Mouse (Mus musculus) left cerebral cortex, adult 9 months (tissue): ENCODE data around the gene Emc3.

Source experiments
- DNase-seq, 2 experiments: peaks; one replicate each; pipeline ENCODE4 v3.0.0; 2022; ENCODE audit warnings: low spot score in 2 of 2

The Emc3 gene

GRCm38 (mm10) chr6:113495071-113495675 lies 36.3 kb downstream of the Emc3 start:
- no peak for DNase-seq

GRCm38 (mm10) chr6:113494258-113494788 lies 37.1 kb downstream of the Emc3 start:
- peak in 1 of 2 experiments; percentile 55 for DNase-seq

GRCm38 (mm10) chr6:113492101-113492864 lies 39.2 kb downstream of the Emc3 start:
- DNase-seq = peak in 1 of 2 experiments; percentile 73

- DNase-seq = no peak
These were observed 42.0 kb downstream of the Emc3 start for GRCm38 (mm10) chr6:113489410-113489809.

- DNase-seq = no peak
These were observed 44.3 kb downstream of the Emc3 start for GRCm38 (mm10) chr6:113487125-113487576.

GRCm38 (mm10) chr6:113483729-113484128 lies 47.7 kb downstream of the Emc3 start:
- no peak for DNase-seq

GRCm38 (mm10) chr6:113483100-113483615 lies 48.3 kb downstream of the Emc3 start, which contains the start of gene Creld1:
TSS of gene Creld1 (plus strand) at chr6:113483297.
- DNase-seq = peak; percentile 84 to 95

GRCm38 (mm10) chr6:113482477-113483099 lies 48.9 kb downstream of the Emc3 start:
- peak in 1 of 2 experiments; percentile 56 for DNase-seq

GRCm38 (mm10) chr6:113480555-113481373 lies 50.7 kb downstream of the Emc3 start:
- DNase-seq = no peak

- DNase-seq = no peak
These were observed 52.5 kb downstream of the Emc3 start for GRCm38 (mm10) chr6:113478906-113479305.

GRCm38 (mm10) chr6:113477353-113477752 lies 54.1 kb downstream of the Emc3 start:
- DNase-seq = no peak

GRCm38 (mm10) chr6:113473715-113474114 lies 57.7 kb downstream of the Emc3 start:
- DNase-seq = no peak

GRCm38 (mm10) chr6:113473246-113473645 lies 58.2 kb downstream of the Emc3 start:
- no peak for DNase-seq

GRCm38 (mm10) chr6:113472061-113472460 lies 59.4 kb downstream of the Emc3 start:
- DNase-seq = no peak

GRCm38 (mm10) chr6:113471297-113471936 lies 60.0 kb downstream of the Emc3 start, which contains the start of gene Il17rc:
TSS of gene Il17rc (plus strand) at chr6:113471427.
- DNase-seq = no peak

- DNase-seq = peak in 1 of 2 experiments; percentile 75
These were observed 62.0 kb downstream of the Emc3 start for GRCm38 (mm10) chr6:113469432-113469831.

GRCm38 (mm10) chr6:113469021-113469420 lies 62.4 kb downstream of the Emc3 start:
- peak in 1 of 2 experiments; percentile 77 for DNase-seq

GRCm38 (mm10) chr6:113468512-113468911 lies 62.9 kb downstream of the Emc3 start:
- DNase-seq = no peak

- DNase-seq = no peak
These were observed 65.8 kb downstream of the Emc3 start for GRCm38 (mm10) chr6:113465602-113466001.
